Mouse (Mus musculus) adrenal gland, adult (tissue): ENCODE results near the gene Med13l.
A peak's percentile ranks its signal among the peaks of the same experiment; 100 is the strongest.

ENCODE experiments used
- DNase-seq, 2 experiments: peaks; one replicate each; pipeline ENCODE4 v3.0.0; 2022 to 2023; ENCODE audit warnings: low spot score in 1 of 2; ENCODE audit not compliant: inconsistent age in 2 of 2

The Med13l gene

DNA sequence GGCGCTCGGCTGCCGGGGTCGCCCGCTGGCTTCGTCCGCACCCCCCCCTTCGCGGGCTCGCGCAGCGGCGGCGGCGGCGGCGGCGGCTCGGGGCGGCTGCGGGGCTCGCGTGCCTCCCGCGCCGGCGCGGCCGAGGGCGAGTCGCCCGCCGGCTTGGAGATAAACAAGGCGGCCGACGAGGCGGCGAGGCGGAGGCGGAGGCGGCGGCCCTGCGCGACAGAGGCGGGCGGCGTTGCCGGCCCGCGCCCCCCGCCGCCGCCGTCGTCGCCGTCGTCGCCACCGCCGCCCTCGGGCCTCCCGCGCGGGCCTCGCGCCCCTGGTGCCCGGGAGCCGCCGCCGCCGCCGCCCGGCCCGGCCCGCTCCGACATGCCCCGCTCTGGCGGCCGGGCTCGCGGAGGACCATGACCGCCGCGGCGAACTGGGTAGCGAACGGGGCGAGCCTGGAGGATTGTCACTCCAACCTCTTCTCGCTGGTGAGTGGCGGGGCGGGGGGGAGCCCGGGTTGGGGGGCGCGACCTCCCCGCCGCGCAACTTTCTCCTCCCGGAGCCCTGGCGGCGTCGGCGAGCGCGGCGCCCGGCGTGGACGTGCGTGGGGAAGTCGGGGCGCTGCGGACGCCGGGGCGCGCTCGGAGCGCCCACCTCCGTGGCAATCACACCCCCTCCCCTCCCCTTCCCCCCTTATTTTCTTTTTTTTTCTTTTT, at the start of gene Med13l:
Gene Med13l (plus strand): TSS at position 295 of the 701 bp plus-strand sequence.
- peak; percentile 75 to 91 for DNase-seq

DNA sequence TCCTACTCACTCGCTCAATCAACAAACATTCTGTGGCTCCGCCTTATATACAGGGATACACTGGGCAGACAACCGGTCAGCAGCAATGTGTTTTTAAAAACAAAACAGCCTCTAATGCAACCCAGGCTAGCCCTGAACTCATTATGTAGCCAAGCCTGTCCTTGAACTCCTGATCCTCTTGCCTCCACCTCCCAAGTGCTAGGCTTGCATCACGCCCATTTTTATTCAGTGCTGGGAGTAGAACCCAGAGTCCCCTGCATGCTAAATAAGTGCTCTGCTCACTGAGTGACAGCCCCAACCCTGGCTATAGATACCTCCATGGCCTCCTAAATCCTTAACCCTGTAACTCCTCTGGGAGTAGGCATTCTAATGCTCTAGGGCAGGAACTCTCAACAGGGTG, 49.5 kb upstream of the Med13l start:
- DNase-seq: no peak

DNA sequence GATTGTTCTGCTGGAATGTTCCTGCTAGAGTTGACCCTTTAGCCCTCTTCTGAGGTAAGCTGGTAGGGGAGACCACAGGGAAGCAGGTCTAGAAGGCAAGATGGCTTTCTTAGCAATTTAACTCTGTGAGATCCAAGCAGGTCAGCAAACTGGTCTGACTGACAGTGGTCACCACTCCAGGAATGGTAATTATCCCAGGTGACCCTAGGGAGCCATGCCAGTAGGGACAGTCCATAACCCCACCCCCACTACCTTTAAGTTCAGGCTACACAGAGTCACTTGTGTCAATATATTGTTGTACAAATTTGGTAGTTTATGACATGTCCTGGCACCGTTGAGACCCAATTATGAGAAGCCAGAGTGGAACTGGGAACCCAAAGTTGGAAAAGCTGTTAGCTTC, 47.5 kb upstream of the Med13l start:
- no peak for DNase-seq

DNA sequence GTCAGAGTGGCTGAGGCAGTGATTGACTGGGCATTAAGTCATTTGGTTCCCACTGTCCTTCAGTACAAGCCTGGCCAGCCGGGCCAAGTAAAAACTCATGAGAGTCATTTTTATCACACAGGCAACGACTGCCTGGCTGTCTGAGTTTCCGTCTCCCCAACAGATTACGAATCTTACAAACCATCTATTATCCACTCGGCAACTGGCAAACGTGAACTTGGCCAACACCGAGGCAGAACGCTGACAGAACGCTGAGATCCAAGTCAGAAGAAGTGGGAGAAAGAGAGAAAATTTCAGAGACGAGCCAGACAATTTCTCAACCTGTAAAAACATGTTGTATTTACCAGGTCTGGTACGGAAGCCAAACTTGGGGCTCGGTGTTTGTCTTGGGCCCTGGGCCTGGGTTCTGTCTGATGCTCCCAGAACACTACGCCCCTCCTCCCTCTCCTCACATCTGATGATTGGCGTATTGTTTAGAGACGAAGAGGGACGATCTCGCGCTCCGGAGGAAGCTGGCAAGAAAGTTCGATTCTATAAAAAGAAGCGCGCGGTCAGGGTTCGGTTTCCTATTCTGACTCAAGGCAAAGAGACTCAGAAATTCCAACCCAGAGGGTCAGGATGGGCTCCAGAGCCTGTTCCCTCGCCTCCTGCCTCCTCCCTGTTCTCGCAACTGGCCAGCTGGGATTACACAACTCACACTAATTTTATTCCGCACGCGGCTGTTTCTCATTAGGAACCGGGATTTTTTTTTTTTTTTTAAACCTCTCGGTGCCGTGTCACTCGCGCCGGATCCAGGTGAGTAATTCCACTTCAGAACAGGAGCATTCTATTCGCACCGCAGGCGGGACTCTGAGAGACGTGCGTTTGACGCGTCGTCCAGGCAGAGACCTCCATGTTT, 46.6 kb upstream of the Med13l start:
- peak; percentile 52 to 83 for DNase-seq

DNA sequence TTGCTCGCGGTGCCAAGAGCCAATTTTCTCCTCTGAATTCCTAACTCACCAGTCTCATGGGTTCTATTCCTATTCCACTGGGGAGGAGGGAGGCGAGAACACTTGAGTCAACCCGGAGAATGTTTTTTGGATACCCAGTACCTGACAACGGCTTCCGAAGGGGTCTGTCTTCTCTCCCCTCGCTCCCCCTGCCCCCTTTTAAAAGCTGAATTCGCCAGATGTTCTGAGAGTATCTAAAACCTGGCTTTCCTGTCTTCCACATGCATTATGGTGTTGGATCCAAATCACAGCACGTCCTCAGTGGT, 46.0 kb upstream of the Med13l start:
- no peak for DNase-seq

DNA sequence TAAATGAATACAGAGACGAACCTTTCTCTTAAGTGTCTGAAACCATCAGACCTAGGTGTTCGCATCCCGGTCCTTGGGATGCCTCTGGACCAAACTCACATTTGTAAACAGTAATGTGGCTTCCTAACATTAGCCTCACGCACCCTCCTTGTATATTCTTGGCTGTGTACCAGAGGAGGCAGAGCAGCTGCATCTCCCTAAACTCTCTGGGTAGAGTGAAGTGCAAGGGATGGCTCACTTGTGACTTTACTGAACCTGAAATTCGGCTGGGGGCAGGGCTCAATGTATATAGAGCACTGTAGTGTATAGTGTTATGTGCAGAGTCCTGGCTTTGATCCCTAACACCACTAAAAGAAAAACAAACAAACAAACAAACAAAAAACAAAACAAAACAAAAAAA, 45.6 kb upstream of the Med13l start:
- DNase-seq: no peak

DNA sequence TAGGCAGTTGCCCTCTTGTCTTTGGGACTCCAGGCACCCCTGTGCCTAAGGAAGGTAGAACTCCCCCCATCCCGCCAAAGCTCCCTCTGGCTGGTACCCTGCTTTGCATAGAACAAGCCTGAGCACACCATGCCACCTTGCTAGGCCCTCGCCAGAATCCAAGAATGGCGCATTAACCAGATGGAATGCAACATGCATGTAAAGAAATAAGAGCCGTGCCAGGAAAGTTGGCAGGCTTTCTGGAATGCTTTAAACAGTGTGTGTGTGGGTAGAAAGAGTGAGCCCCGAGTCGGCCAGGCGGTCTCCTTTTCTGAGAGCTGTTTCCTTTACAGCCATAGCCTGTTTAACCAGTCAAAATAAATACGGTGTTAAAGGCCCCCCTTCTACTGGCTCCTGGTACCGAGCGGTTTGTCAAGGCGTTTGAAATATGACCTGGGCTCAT, 45.2 kb upstream of the Med13l start:
- DNase-seq: no peak

DNA sequence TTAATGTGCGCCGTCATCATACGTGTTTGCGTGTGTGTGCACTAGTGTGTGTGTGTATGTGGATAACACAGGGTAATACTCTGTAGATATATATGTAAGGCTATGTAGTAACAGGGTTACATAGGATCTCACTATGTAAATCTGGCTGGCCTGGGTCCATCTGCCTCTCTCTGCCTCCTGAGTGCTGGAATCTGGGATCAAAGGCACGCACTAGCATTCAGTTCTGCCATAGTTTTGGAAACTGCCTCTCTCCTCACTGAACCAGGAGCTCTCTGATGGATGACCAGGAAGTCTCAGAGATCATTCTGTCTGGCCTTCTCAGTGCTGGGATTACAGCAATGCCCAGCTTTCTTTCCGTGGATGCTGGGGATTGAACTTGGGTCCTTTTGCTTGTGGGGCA, 44.4 kb upstream of the Med13l start:
- no peak for DNase-seq

DNA sequence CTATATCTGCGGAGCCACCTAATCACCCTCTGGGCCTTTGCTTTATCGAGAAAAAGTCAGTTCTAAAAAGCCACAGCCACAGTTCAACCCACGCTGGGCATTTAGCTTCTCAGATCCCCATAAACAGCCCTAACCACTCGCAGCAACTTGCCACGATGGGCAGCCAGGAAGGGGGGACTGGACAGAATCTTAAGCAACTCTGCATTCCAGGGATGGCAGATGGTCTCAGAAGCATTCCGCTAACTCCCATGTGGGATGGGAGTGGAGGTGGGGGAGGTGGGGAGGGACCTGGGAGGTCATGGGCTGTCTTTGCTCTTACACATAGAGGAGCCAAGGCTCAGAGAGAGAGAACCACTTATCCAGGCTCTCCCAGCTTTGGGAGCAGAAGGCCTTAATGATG, 44.0 kb upstream of the Med13l start:
- DNase-seq: no peak

DNA sequence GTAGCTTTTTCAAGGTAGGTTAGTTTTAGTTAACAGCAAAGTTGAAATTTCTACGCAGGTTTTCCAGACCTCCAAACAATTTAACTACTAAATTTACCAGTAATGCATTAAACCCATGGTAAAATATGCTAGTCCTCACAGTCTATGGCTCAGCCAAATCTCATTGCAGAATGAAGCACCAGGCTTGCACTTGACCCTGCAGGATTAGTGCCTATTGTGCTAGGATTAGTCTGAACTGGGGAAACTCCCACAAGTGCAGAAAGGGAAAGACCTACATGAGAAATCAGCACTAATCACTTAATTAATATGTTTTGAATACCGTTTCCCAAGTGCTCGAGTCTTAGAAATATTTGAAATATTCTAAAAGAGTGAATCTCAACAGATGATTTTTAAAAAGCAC, 40.0 kb upstream of the Med13l start:
- no peak for DNase-seq

DNA sequence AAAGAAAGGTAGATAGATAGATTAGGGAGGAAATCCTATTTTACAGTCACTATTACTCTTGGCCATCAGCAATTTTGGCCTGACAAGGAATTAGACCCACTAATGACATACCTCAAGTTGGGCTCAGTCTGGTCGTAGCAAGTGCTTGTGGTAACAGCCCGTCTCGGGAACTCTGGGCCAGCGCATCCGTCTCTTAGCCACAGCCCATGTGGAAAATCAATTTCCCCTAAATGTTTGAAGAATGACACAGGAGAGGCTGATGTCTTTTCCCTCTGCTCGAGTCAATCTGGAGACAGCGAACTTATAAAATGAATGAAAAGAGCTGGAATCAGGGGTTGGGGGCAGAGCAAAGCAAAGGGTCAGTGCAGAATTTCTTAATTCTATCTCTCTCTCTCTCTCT, 36.1 kb upstream of the Med13l start:
- no peak for DNase-seq

DNA sequence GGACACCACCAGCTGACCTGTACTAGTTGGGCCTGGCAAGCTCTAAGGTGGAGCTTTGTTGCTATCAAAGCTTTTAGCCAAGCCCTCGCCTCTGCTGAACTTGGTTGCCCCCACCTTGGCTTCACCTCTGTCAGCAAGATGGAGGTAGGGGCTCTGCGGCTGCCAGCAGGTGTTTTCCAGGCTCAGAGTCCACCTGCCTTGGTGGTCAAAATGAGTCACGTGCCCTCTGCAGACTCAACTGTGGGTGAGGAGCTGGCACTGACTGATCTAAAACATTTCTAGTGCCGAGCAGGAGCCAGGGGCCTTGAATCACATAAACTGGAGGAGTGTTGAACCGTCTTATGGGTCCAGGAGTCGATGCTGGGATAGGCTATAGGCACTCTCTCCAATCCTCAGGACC, 34.8 kb upstream of the Med13l start:
- no peak for DNase-seq

DNA sequence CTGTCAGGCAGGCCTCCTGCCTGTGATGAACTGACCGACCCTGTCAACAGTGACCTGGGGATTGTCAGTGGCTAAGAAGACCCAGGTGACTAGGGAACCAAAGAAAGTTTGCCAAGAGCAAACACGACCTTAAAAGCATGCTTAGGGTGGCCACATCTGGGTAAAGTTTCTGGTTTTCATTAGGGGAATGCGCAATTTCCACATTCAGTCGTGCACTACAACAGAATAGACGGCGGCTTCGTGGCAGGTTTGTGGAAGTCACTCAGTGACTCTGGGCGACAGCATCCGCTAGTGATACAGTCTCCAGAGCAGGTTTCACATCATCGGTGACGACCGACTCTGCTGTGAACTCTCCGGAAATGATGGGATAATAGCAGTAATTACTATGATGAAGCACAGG, 34.0 kb upstream of the Med13l start:
- no peak for DNase-seq

DNA sequence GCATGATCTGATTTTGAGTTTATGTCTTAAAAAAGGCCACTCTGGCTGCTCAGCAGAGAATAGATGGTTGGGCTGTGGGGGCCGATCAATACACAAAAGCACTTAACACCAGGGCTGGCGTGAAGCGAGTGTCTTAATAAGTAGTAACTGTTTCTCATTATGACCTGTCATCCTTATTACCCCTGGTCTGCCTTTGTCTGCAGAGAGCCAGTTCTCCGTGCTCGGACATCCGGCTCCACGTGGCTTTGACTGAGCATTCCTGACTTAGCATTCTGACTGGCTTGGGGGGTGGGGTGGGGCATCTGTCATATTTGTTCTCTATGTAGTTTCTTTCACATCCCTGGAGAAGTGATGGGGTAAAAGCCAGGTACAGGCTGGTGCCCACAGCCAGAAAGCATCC, 31.2 kb upstream of the Med13l start:
- DNase-seq: no peak

DNA sequence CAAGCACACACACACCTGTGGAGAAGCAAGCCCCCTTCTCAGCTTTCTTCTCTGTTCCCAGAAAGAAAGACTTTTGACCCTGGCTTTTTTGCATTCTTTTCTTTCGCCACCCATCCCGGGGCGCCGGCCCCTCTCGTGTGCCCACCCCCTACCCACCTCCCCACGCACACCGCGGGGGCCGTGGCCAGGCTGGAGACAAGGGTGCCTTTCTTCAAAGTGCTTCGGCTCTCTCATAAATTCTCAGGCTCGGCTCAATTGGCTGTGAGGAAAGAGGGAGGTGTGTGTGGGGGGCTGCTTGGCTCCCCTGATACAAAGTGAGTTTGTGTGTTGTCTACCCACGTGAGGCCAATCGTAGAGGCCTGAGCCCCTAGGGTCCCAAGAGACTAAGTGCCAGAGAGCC, 28.4 kb upstream of the Med13l start:
- no peak for DNase-seq

DNA sequence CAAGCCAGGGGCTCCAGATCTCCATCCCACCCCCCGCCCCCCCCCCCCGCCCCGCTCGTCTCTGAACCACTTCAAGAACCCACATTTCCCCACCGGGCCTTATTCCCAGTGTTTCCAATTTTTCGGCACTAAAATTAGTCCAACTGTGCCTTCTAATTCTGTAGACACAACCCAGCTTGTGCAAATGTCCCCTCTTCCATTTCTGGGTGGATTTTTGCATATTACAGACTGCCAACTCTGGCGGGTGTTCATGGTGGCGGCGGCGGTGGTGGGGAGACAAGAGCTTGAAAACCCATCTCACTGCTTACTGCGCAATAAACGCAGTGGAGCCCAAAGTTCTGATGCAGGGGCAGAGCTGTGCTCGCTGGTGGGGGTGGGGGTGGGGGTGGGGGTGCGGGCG, 27.8 kb upstream of the Med13l start:
- DNase-seq: no peak

DNA sequence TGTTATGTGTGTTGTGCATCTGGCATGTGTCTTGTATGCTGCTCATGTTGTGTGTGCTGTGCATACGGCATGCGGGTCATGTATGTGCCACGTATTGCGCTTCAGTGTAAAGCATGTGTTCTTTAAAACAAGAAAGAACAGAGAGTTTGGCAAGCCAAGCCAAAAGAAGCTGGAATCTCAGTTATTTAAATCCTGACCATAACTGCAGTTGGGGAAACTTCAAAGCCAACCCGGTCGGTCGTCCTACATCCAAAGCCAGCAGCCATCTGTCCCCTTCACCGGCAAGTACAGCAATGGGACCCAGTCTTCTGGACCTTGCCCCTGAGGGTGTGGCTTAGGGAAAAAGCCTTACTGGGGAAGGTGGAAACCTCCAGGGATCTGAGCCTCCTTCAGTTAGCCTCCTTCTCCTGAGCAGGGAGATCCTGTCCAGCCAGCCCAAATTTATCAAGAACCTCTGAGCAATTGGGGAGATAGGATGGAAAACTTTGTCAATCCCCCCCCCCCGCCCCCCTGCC, 26.0 kb upstream of the Med13l start:
- no peak for DNase-seq

DNA sequence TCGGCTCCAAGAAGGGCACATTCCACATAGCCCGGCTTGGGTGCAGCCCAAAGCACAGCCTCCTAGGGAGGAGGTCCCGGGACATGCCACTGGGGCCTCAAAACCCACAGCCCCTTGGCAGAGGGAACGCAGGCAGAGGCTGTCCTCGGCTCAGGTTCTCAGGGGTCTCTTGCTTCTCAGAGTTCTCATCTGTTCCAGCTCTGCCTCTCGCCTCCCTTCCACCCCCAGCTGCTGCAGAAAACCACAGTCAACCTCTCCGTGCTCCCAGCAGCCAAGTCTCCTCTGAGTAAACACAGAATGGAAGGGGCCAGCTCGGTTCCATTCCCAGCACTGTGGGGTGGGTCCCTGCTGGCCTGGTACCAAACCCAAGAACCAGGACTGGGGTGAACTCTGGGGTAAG, 25.3 kb upstream of the Med13l start:
- DNase-seq: no peak

DNA sequence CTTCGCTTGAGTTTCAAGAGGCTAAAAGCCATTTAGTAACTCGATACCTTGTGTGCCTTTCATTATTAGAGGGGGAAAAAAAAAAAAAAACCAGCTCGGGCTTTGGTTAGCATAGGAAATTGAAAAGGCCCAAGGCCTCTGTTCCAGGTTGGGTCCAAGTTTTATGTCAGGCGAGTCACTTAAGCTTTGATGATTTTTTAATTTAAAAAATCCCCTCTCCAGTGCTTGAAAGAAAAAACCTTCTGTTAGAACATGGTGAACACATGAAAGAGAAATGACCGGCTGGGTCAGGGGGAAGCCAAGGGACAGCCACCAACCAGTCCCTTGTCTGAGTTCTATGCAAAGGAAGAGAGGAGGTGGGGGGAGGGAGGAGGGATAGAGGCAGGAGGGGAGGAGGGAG, 22.0 kb upstream of the Med13l start:
- DNase-seq: no peak

DNA sequence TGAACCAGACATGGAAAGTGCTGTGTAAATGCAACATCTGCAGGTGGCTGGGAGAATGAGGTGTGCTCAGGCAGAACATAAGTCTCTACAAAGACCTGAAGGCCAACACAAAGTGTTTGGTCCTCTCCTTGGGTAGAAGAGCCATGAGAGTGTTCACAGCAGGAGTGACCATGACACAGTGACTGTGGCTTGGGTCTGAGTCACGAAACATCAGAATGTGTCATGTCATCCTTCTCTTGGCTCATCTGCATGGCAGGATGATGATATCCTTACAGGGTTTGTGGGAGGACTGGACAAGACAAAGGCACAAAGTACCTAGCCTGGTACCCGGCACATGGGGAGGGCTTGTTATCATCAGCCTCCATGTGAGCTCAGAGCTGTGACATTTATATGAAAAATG, 16.7 kb upstream of the Med13l start:
- peak in 1 of 2 experiments; percentile 68 for DNase-seq

DNA sequence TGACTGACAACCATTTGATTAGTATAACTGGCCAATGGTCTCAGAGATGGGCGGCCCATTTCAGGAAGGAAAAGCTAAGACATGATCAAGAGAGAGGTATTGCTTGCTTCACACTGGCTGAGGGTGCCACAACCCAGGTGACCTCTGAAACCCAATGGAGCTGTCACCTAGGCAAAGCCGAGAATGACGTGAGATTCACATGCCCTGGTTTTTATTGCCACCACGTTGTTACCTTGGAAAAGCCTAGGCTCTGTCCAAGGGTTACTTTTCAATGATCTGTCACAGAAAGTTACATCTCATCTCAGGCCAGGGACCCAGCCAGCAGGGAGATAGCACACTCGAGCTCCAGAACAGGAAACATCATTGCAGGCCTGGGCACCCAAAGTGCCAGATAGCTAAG, 10.0 kb upstream of the Med13l start:
- no peak for DNase-seq

DNA sequence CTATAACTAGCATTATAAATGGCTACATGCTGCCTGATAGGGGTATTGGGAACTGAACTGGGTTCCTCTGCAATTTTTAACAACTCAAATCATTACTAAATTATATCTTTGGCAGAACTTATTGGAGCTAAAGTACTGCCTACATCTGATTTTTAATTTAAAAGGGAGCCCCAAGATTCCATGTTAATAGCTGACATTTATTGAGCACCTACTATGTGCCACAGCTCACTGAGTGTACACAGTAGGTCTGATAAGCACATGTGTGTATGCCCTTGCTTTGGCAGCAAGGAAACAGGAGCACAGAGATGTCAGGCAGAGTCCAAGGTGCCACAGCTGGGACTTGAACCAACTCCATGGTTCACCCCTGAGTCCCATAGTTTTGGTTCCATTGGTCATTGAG, 7.2 kb upstream of the Med13l start:
- no peak for DNase-seq
